Mouse (Mus musculus) myocyte (in vitro differentiated cells): ENCODE results near the gene Pcx.

ENCODE experiments used
- CEBPB ChIP-seq: IDR thresholded peaks from 2 replicates; pipeline ENCODE4 v1.6.1; 2011; ENCODE audit warnings: mild to moderate bottlenecking, moderate library complexity; ENCODE audit not compliant: poor library complexity, insufficient read depth, severe bottlenecking
- E2F4 ChIP-seq: IDR thresholded peaks from one replicate; pipeline ENCODE4 v1.6.1; 2011; ENCODE audit warnings: mild to moderate bottlenecking, control low read depth, moderate library complexity; ENCODE audit not compliant: insufficient read depth
- MAX ChIP-seq: IDR thresholded peaks from one replicate; pipeline ENCODE4 v1.6.1; 2011; ENCODE audit warnings: low read depth, mild to moderate bottlenecking, control low read depth
- MYOD1 ChIP-seq, 3 experiments: IDR thresholded peaks; one replicate each; pipeline ENCODE4 v1.6.1; 2011; ENCODE audit warnings: control low read depth in 2 of 3, low read depth in 2 of 3, mild to moderate bottlenecking in 2 of 3, moderate library complexity in 1 of 3; ENCODE audit not compliant: insufficient read length in 2 of 3, control insufficient read depth in 1 of 3
- MYOG ChIP-seq, 3 experiments: IDR thresholded peaks; one replicate each; pipeline ENCODE4 v1.6.1; 2011; ENCODE audit warnings: control low read depth in 2 of 3, low read depth in 2 of 3, mild to moderate bottlenecking in 2 of 3; ENCODE audit not compliant: insufficient read length in 2 of 3, control insufficient read depth in 1 of 3, insufficient read depth in 1 of 3
- POLR2A ChIP-seq: IDR thresholded peaks from one replicate; pipeline ENCODE4 v1.6.1; 2011; ENCODE audit warnings: low read depth, mild to moderate bottlenecking, control low read depth, moderate library complexity; ENCODE audit not compliant: insufficient read length
- POLR2AphosphoS2 ChIP-seq: IDR thresholded peaks from one replicate; pipeline ENCODE4 v1.6.1; 2011; ENCODE audit warnings: low read depth, control low read depth; ENCODE audit not compliant: insufficient read length
- REST ChIP-seq: IDR thresholded peaks from one replicate; pipeline ENCODE4 v1.6.1; 2011; ENCODE audit warnings: mild to moderate bottlenecking, control low read depth, moderate library complexity; ENCODE audit not compliant: insufficient read depth, insufficient read length
- SRF ChIP-seq: IDR thresholded peaks from one replicate; pipeline ENCODE4 v1.6.1; 2011; ENCODE audit warnings: low read depth; ENCODE audit not compliant: control insufficient read depth, insufficient read length
- TCF12 ChIP-seq: IDR thresholded peaks from one replicate; pipeline ENCODE4 v1.6.1; 2011; ENCODE audit warnings: mild to moderate bottlenecking, control low read depth; ENCODE audit not compliant: poor library complexity, insufficient read depth, severe bottlenecking
- TCF3 ChIP-seq: IDR thresholded peaks from one replicate; pipeline ENCODE4 v1.6.1; 2011; ENCODE audit warnings: low read depth, control low read depth; ENCODE audit not compliant: insufficient read length
- USF1 ChIP-seq: IDR thresholded peaks from one replicate; pipeline ENCODE4 v1.6.1; 2011; ENCODE audit warnings: low read depth, mild to moderate bottlenecking, control low read depth, moderate library complexity

- TF ChIP-seq MAX (no peak), POLR2A (no peak), MYOD1 (IDR thresholded peaks at IDR 0.05; ENCODE audit: control insufficient read depth in 1 of 3, insufficient read length in 2 of 3, low read depth in 2 of 3) (peak in 2 of 3 experiments; percentile 41 to 92), TCF3 (no peak), MYOG (IDR thresholded peaks at IDR 0.05; ENCODE audit: control insufficient read depth in 1 of 3, insufficient read depth in 1 of 3, insufficient read length in 2 of 3, low read depth in 2 of 3) (peak in 2 of 3 experiments; percentile 15 to 89), USF1 (no peak), SRF (no peak), TCF12 (peak; percentile 37), CEBPB (no peak), E2F4 (no peak), POLR2AphosphoS2 (no peak), REST (no peak)
These were observed 32.7 kb upstream of the Pcx start, which contains the start of gene Syt12 for GRCm38 (mm10) chr19:4477345-4478189.
